Mouse (Mus musculus) induced T-regulatory cell, adult 2 months (primary cell): ENCODE data around the gene Lmod3.

Experiments used
- DNase-seq: peaks from one replicate; pipeline ENCODE4 v3.0.0-alpha.2; 2012; ENCODE audit warnings: low read depth

Gene Lmod3

DNA sequence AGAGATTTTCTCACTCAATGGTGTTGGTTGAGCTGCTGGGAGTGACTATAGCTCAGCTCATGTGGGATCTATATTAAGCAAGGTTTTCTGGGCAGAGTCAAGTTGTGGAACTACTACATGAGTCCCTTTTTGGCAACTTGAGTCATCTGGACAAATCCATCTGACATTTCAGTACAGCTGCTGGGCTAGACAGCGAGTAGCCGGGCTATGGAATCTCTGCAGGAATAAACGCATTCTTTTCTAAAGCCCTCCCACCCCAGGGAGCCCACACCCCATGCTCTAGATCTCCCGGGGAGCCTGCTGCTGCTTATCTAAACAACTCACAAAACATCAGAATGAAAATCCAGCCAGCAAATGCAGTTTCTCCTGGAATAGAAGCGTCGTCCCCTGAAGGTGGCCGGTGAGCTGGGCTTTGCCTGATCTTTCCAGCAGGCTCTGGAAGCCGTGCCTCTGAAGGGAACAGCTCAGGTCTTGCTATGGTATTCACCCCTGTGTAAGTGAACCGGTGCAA, at the start of gene Lmod3:
Lmod3 (minus strand) TSS at position 49 of the 511 bp plus-strand sequence.
- no peak for DNase-seq

GRCm38 (mm10) chr6:97302303-97302702, 49.7 kb upstream of the Lmod3 start:
- no peak for DNase-seq

DNA sequence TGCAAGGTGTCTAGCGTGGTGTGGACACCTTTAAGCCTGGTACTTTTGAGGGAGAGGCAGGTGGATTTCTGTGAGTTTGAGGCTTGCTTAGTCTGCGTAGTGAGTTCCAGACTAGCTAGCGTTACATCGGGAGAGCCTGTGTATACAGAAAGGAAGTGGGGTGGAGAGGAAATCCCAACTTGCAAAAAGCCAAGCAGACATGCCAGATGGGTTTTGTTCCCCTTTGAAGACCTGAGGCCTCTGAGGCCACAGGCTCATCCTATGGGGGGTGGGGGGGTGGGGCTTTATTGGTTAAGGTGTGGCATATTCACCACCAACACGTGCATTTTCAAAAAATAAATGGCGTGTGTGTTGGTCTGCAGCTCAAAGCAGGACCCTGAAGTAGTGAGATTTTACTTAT, 48.1 kb upstream of the Lmod3 start:
- no peak for DNase-seq

DNA sequence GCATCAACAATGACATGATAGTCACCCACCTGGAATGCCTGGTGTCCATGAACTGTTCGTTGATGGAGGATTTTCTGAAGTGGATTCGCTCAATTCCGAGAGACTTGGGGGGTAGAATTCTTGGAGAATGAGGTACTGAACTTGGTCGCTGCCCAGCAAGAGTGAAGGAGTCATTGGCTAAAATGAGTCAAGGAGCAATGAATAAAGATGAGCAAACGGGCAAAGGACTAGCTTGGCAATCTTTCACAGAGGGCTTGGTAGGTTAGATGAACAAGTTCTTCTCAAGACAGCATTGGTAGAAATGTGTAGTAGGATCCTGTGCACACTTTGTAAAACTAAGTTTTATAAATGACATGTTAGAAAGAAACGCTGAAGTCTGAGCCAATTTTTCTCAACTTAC, 47.6 kb upstream of the Lmod3 start:
- DNase-seq = no peak

DNA sequence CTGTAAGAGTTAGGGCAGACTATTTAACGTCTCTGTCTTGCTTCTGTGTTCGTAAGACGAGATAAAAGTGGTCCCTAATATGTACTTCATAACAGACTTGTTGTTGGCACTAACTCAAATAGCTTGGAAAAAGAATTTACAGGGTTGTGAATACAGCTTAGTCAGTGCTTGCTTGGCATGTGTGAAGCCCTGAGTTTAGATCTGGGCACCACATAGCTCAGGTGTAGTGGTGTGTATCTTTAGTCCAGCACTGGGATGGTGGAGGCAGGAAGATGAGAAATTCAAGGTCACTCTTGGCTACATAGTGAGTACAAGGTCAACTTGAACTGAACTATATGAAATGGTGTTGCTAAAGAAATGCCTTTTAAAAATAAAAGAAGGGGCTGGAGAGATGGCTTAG, 44.6 kb upstream of the Lmod3 start:
- no peak for DNase-seq

DNA sequence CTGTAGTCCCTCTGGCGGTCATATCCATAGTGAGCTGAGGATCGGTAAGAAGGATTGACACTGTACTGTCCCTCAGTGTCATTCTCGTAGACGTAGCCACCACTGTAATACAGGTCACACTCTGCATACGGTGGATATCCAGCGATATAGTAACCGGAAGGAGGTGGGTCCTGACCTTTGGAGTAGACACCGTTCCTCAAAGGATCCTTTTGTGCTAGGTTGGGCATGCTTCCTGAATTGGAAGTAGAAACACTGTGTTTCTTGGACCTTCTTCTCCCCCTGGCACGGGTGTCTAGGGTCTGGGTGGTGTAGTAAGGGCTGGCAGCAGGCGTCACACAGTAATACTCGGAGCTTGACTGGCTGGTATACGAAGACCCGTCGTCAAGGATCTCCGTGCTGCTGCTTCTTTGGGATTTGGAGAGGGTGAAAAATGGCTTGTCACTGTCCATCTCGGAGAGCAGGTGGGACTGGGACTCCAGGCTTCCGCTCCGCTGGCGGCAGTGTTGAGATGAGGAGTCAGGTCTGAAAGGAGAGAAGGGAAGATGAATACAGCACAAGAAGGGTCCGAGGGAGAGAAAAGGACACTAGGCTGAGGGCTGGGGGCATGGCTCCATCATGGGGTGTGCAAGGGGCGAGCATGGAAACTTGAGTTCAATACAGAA, 43.4 kb upstream of the Lmod3 start:
- DNase-seq = no peak

DNA sequence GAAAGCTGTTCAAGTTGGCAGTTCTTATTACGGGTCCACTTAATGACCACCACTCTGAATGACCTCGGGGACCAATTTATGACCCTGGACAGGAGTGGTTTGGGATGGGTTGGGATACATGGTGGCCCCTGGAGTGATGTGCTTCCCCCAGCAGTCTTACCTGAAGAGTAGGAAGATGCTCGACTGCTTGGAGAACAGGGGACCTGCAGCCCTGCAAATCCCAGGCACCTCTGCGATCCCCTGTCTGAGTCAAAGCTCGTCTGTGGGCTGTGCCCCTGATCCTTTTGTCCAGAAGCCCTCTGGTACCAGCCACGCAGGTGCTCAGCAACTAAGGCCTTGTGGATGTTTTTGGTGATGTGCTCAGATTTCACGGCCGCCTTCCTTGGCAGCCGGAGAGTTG, 42.9 kb upstream of the Lmod3 start:
- no peak for DNase-seq

GRCm38 (mm10) chr6:97293667-97294569, 41.4 kb upstream of the Lmod3 start:
- DNase-seq = peak; percentile 93

DNA sequence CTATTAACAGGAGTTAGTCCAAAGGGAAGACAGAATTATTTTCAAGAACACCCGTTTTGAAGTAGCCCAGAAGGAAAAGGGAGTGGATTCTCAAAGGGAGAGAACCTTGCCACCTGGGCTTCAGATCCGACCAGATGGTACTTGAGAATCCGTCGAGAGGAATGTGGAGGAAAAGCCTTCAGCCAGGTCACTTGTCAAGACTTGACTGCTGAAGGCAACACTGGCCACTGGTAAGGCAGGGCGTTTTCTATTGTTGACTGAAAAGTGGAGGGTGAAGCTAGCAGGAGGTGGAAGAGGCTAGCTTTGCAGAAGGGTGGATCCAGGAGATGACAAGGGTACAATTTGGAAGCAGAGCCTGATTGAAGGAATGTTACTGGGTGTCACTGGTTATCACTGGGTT, 40.3 kb upstream of the Lmod3 start:
- no peak for DNase-seq

DNA sequence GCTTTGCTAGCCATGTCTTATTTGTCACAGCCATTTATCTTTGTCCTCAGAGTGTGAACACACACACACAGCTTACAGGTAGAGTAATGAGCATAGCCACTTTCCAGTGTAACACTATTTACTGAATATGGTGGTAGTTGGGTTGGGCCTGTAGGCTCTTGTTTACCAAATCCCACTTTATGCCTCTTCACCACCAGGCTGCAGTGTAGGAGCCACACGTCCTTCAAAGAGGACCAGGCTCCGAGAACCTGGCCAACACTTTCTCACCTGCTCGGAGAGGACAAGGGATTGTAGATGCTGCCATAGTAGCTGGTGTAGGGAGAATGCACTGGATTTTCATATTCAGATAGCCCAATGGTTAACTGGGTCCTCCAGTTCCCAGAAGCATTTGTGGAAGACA, 39.5 kb upstream of the Lmod3 start:
- DNase-seq = no peak

GRCm38 (mm10) chr6:97291159-97291908, 38.8 kb upstream of the Lmod3 start:
- DNase-seq = no peak

GRCm38 (mm10) chr6:97290687-97291086, 38.1 kb upstream of the Lmod3 start:
- no peak for DNase-seq

DNA sequence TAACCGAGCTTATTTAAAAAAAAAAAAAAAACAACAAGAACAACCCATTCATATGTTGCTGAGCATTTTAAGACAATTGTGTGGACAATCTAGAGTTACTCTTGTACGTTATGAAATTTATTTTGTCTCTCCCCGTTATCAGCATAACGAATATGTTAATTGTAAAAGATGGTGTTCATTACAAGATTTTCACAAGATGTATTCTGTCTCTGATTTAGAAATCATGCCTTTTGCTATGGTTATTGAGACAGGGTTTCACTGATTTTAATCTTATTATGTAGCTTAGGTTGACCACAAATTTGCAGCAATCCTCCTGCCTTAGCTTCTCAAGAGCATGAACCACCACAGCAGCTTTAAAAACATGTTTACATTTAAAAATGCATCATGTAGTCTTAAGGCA, 37.3 kb upstream of the Lmod3 start:
- peak; percentile 51 for DNase-seq

DNA sequence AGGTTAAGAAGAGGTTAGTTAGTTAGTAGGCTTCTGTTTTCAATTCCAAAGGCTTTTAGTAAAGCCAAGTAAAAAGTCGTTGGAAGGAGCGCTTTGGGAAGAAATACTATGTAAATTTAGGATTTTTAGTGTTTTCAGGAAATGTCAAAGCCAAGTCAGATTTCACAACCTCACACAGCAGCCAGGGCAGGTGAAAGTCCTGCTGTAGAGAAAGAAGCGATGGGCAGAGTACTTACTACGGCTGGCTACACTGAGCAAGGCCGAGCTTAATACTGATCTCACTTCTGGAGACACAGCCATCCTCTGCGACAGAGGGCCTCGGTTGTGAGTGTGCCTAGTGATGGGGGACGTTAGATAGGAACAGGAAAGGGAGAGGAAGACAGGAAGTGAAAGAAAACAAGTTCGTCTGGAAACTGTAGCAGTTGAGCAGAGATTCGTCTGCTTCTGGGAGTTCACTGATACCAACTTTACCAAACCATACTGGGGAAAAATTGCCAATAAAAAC, 36.8 kb upstream of the Lmod3 start:
- DNase-seq = peak; percentile 49

DNA sequence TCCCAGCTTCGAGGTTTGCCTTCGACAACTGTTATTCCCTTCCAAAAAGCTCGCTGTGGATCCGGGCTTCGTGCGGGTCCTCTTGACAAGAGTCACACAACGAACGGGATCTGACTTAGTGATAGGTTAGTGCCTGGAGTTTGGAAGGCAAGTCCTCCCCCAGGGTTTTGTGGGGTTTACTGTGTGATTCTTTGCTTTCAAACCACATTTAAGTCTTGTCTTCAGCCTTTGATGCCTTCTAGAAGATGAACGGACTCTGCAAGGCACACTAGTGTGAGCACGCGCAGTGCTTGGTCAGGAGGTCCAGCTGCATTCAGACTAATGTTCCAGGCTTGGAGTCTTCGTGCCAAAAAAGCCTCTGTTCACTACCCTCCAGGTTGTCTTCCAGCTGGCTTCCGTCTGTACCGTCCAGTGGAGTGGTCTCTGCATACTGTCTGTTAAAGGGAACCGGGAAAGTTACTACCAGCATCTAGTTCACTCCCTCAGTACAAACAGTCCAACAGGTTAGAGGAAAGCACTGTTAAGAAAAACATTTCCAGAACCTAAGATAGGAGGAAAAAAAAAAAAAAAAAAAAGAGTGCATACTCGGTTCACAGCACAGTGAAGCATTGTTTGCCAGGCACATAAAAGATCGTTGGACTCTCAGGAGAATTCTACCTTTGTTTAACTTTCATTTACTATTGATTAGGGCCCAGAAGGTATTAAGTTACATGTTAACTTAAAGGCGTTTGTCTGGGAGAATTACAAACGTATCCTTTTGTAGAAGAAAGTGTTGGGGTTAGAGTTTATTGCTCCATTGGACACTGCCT, 35.7 kb upstream of the Lmod3 start:
- no peak for DNase-seq

DNA sequence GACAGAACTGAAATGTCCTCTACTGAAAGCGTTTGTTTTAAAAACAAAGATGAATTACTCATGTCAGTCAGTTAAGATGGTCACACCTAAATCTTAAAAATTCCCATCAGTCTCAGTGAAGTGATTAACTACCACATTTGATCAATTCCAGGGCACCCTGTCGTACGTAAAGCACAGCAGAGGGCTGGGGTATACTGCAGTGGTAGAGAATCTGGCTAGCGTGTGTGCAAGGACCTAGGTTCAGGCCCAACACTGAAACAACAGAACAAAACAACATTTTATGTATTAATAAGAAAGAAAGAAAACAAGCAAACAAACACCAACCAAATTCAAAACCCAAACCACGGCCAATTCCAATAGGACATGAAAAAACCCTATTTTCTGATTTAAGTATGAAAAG, 33.8 kb upstream of the Lmod3 start:
- DNase-seq = no peak

DNA sequence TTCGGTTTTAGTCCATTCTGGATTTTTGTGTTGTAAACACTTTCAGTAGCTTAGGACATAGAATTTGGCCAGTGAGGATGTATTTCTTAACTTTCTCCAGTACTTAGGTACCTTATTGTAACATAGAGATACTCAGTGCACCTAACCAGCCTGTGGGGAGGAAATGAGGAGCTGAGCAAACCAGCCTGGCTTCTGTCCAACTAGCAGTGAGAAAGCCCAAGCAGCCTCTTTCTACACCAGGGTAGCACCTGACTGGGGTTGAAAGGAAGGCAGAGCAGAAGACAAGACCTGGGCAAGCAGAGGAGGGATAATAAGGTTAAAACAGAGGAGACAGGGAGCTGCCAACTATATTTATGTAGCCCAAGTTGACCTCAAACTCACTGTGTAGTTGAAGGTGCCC, 31.1 kb upstream of the Lmod3 start:
- no peak for DNase-seq

DNA sequence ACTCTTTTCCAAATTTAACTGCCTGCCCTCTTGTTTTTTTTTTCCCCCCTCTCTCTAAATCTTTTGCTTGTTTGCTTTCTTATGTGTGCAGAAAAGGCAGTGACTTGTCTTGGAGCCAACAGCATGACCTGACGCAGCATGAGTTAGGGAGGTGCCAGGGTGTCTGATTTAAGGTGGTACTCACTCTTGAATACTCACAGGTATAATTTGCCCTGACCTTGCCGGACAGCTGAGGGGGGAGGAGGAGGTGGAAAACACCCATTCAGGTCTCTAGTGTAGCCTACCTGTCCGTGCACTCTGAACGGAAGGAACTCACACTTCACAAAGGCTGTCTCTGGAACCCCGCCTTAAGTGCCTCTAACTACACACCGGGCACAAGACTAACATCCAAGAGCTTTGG, 26.3 kb upstream of the Lmod3 start:
- no peak for DNase-seq

DNA sequence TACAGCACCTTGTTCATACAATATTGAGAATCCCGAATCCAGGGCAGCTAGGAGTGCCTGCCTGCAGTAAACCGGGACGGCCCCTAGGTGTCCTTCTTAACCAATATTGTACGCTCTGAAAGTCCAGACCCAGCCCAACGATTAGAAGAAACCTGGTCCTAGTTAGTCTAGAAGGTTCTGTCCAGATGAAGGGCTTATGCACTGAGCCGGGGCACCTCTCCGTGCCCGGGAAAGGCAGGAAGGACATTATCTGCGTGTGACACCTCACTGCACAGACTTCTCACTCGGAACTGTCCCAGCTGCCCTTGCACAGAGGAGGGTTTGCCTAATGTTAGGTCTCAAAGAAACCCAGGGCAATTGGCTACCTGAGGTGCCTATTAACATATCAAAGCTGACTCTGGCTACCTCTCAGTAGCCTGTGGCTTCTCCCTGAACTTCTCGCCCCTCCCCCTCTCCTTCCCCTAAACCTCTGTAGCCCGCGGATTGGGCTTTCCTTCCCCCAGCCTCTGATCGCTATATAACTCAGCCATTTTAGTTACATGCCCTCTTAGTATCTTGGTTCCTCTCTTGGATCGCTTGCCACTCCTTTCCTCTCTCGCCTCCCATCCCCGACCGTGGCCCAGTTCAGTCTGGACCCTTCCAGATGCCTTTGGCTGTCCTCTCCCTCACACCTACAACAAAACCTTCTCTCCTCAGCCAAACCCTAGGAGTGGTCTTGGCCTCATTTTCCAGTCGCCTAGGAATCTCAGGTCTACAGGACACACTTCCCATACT, 25.6 kb upstream of the Lmod3 start:
- DNase-seq = peak; percentile 86

- DNase-seq = peak; percentile 66
Observed at GRCm38 (mm10) chr6:97276890-97277497, 24.4 kb upstream of the Lmod3 start.
